Mouse (Mus musculus): Measurements from ENCODE around the gene Maco1. TPM values are rescaled to one million over a fixed set of nuclear protein-coding genes. Genes with fewer than 3 reads are reported as not detected.
"Not testable (repeated sequence)": the region's sequence is repeated elsewhere in the genome, so short reads cannot be mapped to it uniquely, and the experiment has no call there.

Gene Maco1
- polyA plus RNA-seq, 1 experiment from 2014 or later, result 89.8 TPM

GRCm38 (mm10) chr4:134800693-134801092 lies 52.5 kb downstream of the Maco1 start:
- H3K9me3 ChIP-seq (replicated peaks), result no peaks in the 10 kb centered on the region
- H3K27ac ChIP-seq, result no peak overlapping the region
- WGBS, result 68% methylated on average over 10 of the region's 10 CpGs
- no peak overlapping the region for H3K9ac ChIP-seq
- H3K4me2 ChIP-seq (replicated peaks), result no peak overlapping the region
- ATAC-seq (ENCODE audit: low FRiP score), result no peak
- H3K4me3 ChIP-seq, result no peak overlapping the region
- H3K27me3 ChIP-seq, result no peaks in the 10 kb centered on the region
- 0 out of 2 replicates have a peak, but pooled peaks cover 4% of the 10 kb centered on the region for H3K4me1 ChIP-seq
- peaks cover 53% of the 10 kb centered on the region for H3K36me3 ChIP-seq

- no peaks in the 10 kb centered on the region for H3K27me3 ChIP-seq
- no peak overlapping the region for H3K4me2 ChIP-seq (replicated peaks)
- H3K36me3 ChIP-seq, result peaks cover 47% of the 10 kb centered on the region
- no peak for ATAC-seq (ENCODE audit: low FRiP score)
- H3K4me1 ChIP-seq, result 0 out of 2 replicates have a peak, but pooled peaks cover 4% of the 10 kb centered on the region
- no peak overlapping the region for H3K27ac ChIP-seq
- no peaks in the 10 kb centered on the region for H3K9me3 ChIP-seq (replicated peaks)
- no peak overlapping the region for H3K4me3 ChIP-seq
- H3K9ac ChIP-seq, result no peak overlapping the region
- 75% methylated on average over 8 of the region's 8 CpGs for WGBS
Observed at GRCm38 (mm10) chr4:134800098-134800497, 53.0 kb downstream of the Maco1 start.

GRCm38 (mm10) chr4:134799272-134799671 lies 53.9 kb downstream of the Maco1 start:
- Histone ChIP-seq H3K27ac (no peak overlapping the region), H3K36me3 (peaks cover 39% of the 10 kb centered on the region), H3K9me3 (replicated peaks) (no peaks in the 10 kb centered on the region), H3K27me3 (no peaks in the 10 kb centered on the region), H3K4me3 (no peak overlapping the region), H3K4me1 (0 out of 2 replicates have a peak, but pooled peaks cover 4% of the 10 kb centered on the region), H3K9ac (no peak overlapping the region), H3K4me2 (replicated peaks) (no peak overlapping the region)
- 13% methylated on average over 4 of the region's 4 CpGs for WGBS
- ATAC-seq (ENCODE audit: low FRiP score), result no peak

GRCm38 (mm10) chr4:134798861-134799260 lies 54.3 kb downstream of the Maco1 start:
- ATAC-seq (ENCODE audit: low FRiP score), result no peak
- H3K9ac ChIP-seq, result no peak overlapping the region
- no peaks in the 10 kb centered on the region for H3K9me3 ChIP-seq (replicated peaks)
- no peak overlapping the region for H3K4me3 ChIP-seq
- no peak overlapping the region for H3K4me2 ChIP-seq (replicated peaks)
- no peaks in the 10 kb centered on the region for H3K27me3 ChIP-seq
- no peak overlapping the region for H3K27ac ChIP-seq
- peaks cover 36% of the 10 kb centered on the region for H3K36me3 ChIP-seq
- WGBS, result 52% methylated on average over 3 of the region's 3 CpGs
- 0 out of 2 replicates have a peak, but pooled peaks cover 4% of the 10 kb centered on the region for H3K4me1 ChIP-seq

- H3K9me3 ChIP-seq (replicated peaks), result no peaks in the 10 kb centered on the region
- H3K4me1 ChIP-seq, result 0 out of 2 replicates have a peak, but pooled peaks cover 4% of the 10 kb centered on the region
- ATAC-seq (ENCODE audit: low FRiP score), result no peak
- H3K4me2 ChIP-seq (replicated peaks), result no peak overlapping the region
- no peaks in the 10 kb centered on the region for H3K27me3 ChIP-seq
- H3K36me3 ChIP-seq, result peaks cover 25% of the 10 kb centered on the region
- H3K9ac ChIP-seq, result no peak overlapping the region
- no peak overlapping the region for H3K4me3 ChIP-seq
- no peak overlapping the region for H3K27ac ChIP-seq
- WGBS, result 76% methylated on average over 6 of the region's 6 CpGs
Observed at GRCm38 (mm10) chr4:134797621-134798020, 55.5 kb downstream of the Maco1 start.

- H3K9me3 ChIP-seq (replicated peaks), result no peaks in the 10 kb centered on the region
- no peak overlapping the region for H3K9ac ChIP-seq
- 34% methylated on average over 7 of the region's 7 CpGs for WGBS
- peaks cover 17% of the 10 kb centered on the region for H3K36me3 ChIP-seq
- H3K4me2 ChIP-seq (replicated peaks), result no peak overlapping the region
- no peak overlapping the region for H3K27ac ChIP-seq
- H3K27me3 ChIP-seq, result no peaks in the 10 kb centered on the region
- H3K4me1 ChIP-seq, result peaks cover 4% of the 10 kb centered on the region; the same call in 1 of the 2 replicates
- no peak overlapping the region for H3K4me3 ChIP-seq
- ATAC-seq (ENCODE audit: low FRiP score), result no peak
Observed at GRCm38 (mm10) chr4:134796581-134797361, 56.4 kb downstream of the Maco1 start.

- no peak overlapping the region for H3K27ac ChIP-seq
- peaks cover 9% of the 10 kb centered on the region; the same call in 1 of the 2 replicates for H3K36me3 ChIP-seq
- no peaks in the 10 kb centered on the region for H3K9me3 ChIP-seq (replicated peaks)
- 78% methylated on average over 5 of the region's 5 CpGs for WGBS
- H3K4me3 ChIP-seq, result no peak overlapping the region
- no peak overlapping the region for H3K4me2 ChIP-seq (replicated peaks)
- H3K27me3 ChIP-seq, result no peaks in the 10 kb centered on the region
- no peak overlapping the region for H3K9ac ChIP-seq
- ATAC-seq (ENCODE audit: low FRiP score), result no peak
- H3K4me1 ChIP-seq, result peaks cover 4% of the 10 kb centered on the region; the same call in 1 of the 2 replicates
Observed at GRCm38 (mm10) chr4:134795819-134796485, 57.2 kb downstream of the Maco1 start.

GRCm38 (mm10) chr4:134794959-134795358 lies 58.2 kb downstream of the Maco1 start:
- H3K9ac ChIP-seq; H3K36me3 ChIP-seq; H3K4me1 ChIP-seq; H3K27ac ChIP-seq; H3K4me2 ChIP-seq (replicated peaks); ATAC-seq (ENCODE audit: low FRiP score); H3K9me3 ChIP-seq (replicated peaks); H3K27me3 ChIP-seq; H3K4me3 ChIP-seq: not testable (repeated sequence)

GRCm38 (mm10) chr4:134793213-134793956 lies 59.8 kb downstream of the Maco1 start:
- ATAC-seq (ENCODE audit: low FRiP score), result no peak
- Histone ChIP-seq H3K9me3 (replicated peaks) (no peaks in the 10 kb centered on the region), H3K36me3 (no peaks in the 10 kb centered on the region), H3K27ac (no peak overlapping the region), H3K4me2 (replicated peaks) (no peak overlapping the region), H3K4me3 (no peak overlapping the region), H3K27me3 (no peaks in the 10 kb centered on the region), H3K4me1 (peaks cover 4% of the 10 kb centered on the region; the same call in 1 of the 2 replicates), H3K9ac (no peak overlapping the region)
- WGBS, result 54% methylated on average over 10 of the region's 10 CpGs

GRCm38 (mm10) chr4:134791731-134792130 lies 61.4 kb downstream of the Maco1 start:
- no peak overlapping the region for H3K9ac ChIP-seq
- no peak for ATAC-seq (ENCODE audit: low FRiP score)
- H3K27me3 ChIP-seq, result no peaks in the 10 kb centered on the region
- H3K9me3 ChIP-seq (replicated peaks), result no peaks in the 10 kb centered on the region
- no peak overlapping the region for H3K27ac ChIP-seq
- no peaks in the 10 kb centered on the region for H3K36me3 ChIP-seq
- H3K4me2 ChIP-seq (replicated peaks), result no peak overlapping the region
- peaks cover 4% of the 10 kb centered on the region; the same call in 1 of the 2 replicates for H3K4me1 ChIP-seq
- H3K4me3 ChIP-seq, result no peak overlapping the region
- 54% methylated on average over 6 of the region's 6 CpGs for WGBS

GRCm38 (mm10) chr4:134786946-134787345 lies 66.2 kb downstream of the Maco1 start:
- H3K9ac ChIP-seq, result no peak overlapping the region
- H3K4me2 ChIP-seq (replicated peaks), result no peak overlapping the region
- no peaks in the 10 kb centered on the region for H3K9me3 ChIP-seq (replicated peaks)
- H3K4me3 ChIP-seq, result no peak overlapping the region
- no peaks in the 10 kb centered on the region for H3K27me3 ChIP-seq
- no peaks in the 10 kb centered on the region for H3K36me3 ChIP-seq
- peaks cover 2% of the 10 kb centered on the region; the same call in 1 of the 2 replicates for H3K4me1 ChIP-seq
- no peak overlapping the region for H3K27ac ChIP-seq
- WGBS, result 34% methylated on average over 10 of the region's 10 CpGs
- ATAC-seq (ENCODE audit: low FRiP score), result no peak

GRCm38 (mm10) chr4:134784701-134785100 lies 68.4 kb downstream of the Maco1 start:
- no peak overlapping the region for H3K9ac ChIP-seq
- H3K27me3 ChIP-seq, result no peaks in the 10 kb centered on the region
- no peaks in the 10 kb centered on the region for H3K36me3 ChIP-seq
- H3K4me1 ChIP-seq, result peaks cover 7% of the 10 kb centered on the region; the same call in 1 of the 2 replicates
- H3K4me2 ChIP-seq (replicated peaks), result no peak overlapping the region
- H3K9me3 ChIP-seq (replicated peaks), result no peaks in the 10 kb centered on the region
- H3K4me3 ChIP-seq, result no peak overlapping the region
- H3K27ac ChIP-seq, result no peak overlapping the region
- WGBS, result 57% methylated on average over 5 of the region's 5 CpGs
- no peak for ATAC-seq (ENCODE audit: low FRiP score)
